Mouse (Mus musculus): ENCODE results near the gene Ccna2. TPM values are rescaled to one million over a fixed set of nuclear protein-coding genes. Genes with fewer than 3 reads are reported as not detected.
"Not testable (repeated sequence)": the region's sequence is repeated elsewhere in the genome, so short reads cannot be mapped to it uniquely, and the experiment has no call there.

Ccna2 gene
- polyA plus RNA-seq (2016; fragmentation: Nextera tagmentation; extraction: Ambion mirVana) = 171 and 188 TPM in 2 replicates

DNA sequence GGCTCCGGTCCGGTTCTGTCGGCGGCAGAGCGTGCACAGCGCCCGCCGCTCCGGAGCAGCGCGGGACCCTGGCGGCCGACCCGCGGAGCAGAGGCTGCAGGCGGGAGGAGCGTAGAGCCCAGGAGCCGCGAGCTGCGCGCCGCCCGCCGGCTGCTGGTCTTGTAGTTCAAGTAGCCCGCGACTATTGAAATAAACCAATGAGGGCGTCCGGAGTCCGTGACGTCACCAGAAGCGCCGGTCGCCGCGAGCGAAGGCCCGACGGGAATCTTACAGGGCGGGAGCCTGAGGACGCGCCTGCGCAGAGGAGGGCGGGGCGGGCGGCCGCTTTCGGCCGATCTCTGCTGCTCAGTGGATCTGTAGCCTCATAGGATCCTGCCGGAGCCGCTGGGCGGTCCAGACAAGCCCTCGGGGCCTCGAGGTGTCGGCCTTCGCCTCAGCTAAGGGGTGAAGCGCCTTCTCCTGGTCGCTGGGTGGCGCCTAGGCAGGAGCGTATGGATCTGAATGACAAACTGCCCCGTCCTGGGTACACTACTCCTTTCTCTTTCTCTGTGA, at the start of gene Ccna2:
Ccna2 (minus strand) TSS at position 324 of the 552 bp plus-strand sequence.
- under 1% methylated on average over 60 of the region's 60 CpGs for WGBS
- H3K4me2 ChIP-seq (replicated peaks) = peak within 1 kb of the TSS; percentile 80
- peak within 1 kb of the TSS; percentile 86 for H3K27ac ChIP-seq
- peaks cover 29% of the 10 kb centered on the region for H3K36me3 ChIP-seq
- peaks cover 17% of the 10 kb centered on the region for H3K4me1 ChIP-seq
- H3K9me3 ChIP-seq = no peaks in the 10 kb centered on the region
- no peaks in the 10 kb centered on the region for H3K27me3 ChIP-seq
- ATAC-seq (ENCODE audit: insufficient number of reproducible peaks, insufficient read depth, low FRiP score, low TSS enrichment) = peak; percentile 100
- peak within 1 kb of the TSS; percentile 92 for H3K4me3 ChIP-seq
- peak within 1 kb of the TSS; percentile 79 for H3K9ac ChIP-seq

DNA sequence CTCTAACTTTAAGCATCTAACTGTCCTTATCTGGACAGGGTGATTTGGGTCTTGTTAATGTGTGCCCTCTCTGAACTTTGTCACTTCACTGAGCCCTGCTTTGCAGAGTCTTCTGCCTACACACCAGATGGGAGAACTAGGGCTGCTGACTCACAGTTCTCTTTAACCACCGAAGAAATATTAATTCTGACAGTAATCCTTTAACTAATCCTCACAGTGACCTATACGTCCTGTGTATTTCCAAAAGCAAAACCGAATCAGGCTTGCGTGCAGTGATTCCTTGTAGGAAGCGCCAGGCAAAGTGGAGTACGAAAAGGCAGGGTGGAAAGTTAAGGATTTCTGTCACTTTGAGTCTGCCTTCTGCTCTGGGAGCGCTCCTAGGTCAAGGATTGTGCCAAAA, 46.2 kb upstream of the Ccna2 start:
- Histone ChIP-seq H3K36me3 (no peaks in the 10 kb centered on the region), H3K4me3 (no peak overlapping the region), H3K27me3 (no peaks in the 10 kb centered on the region), H3K4me2 (replicated peaks) (no peak overlapping the region), H3K9me3 (no peaks in the 10 kb centered on the region), H3K9ac (no peak overlapping the region), H3K4me1 (0 out of 2 replicates have a peak, but pooled peaks cover 2% of the 10 kb centered on the region), H3K27ac (no peak overlapping the region)
- no peak for ATAC-seq (ENCODE audit: insufficient number of reproducible peaks, insufficient read depth, low FRiP score, low TSS enrichment)
- 65% methylated on average over 7 of the region's 7 CpGs for WGBS

DNA sequence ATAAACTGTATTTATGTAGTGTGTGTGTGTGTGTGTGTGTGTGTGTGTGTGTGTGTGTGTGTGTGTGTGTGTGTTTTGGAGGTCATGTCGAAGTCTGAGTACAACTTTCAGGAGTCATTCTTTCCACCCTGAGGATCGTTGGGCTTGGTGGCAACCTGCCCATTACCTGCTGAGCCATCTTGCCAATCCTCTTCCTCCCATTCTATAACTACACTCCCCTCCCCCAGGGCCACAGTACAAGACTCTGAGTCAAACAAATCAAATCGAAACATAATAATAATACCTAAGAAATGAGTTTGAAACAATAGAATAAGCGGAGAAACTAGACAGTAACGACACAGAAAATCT, 41.9 kb upstream of the Ccna2 start:
- Histone ChIP-seq H3K4me1 (0 out of 2 replicates have a peak, but pooled peaks cover 6% of the 10 kb centered on the region), H3K4me3 (peak overlapping the region; percentile 72; the same call in 1 of the 2 replicates), H3K4me2 (replicated peaks) (peak overlapping the region; percentile 59; the same call in 1 of the 2 replicates), H3K9ac (no peak overlapping the region), H3K9me3 (no peaks in the 10 kb centered on the region), H3K36me3 (no peaks in the 10 kb centered on the region), H3K27ac (no peak overlapping the region), H3K27me3 (no peaks in the 10 kb centered on the region)
- WGBS = 77% methylated on average over 5 of the region's 5 CpGs
- no peak for ATAC-seq (ENCODE audit: insufficient number of reproducible peaks, insufficient read depth, low FRiP score, low TSS enrichment)

DNA sequence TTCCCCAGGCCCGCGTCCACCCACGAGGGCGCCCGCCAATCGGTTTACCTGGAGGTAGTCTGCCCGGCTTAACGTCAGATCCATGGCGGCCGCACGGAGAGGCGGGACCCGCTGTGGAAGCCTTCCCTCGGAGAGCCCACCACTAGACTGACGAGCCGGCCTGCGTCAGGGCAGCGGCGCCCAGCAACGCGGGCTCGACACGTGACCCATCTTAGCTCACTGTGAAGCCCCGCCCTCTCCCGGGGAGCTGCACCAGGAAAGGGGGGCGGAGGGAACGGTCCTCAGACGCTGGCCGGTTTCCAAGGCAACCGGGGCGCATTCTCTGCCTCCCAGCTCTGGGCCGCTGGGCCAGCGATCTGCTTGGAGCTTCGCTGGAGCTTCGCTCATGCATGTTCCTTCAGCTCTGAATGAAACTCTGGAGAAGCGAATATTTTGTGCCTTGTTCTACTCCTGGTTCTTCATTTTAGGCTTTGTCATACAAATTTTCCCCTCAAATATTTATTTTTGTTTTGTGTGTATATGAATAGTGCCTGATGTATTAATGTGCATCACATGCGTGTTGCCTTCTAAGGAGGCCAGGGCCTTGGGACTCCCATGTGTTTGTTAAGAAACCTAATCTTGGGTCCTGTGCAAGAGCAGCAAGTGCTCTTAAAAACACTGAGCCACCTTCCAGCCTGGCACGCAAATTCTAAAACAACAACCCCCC, 41.4 kb upstream of the Ccna2 start, which contains the start of gene Bbs7:
Bbs7 (minus strand) TSS at position 276 of the 706 bp plus-strand sequence.
- Histone ChIP-seq H3K9ac (peak within 1 kb of the TSS; percentile 73), H3K4me1 (0 out of 2 replicates have a peak, but pooled peaks cover 6% of the 10 kb centered on the region), H3K4me2 (replicated peaks) (peak within 1 kb of the TSS; percentile 59), H3K27ac (no peak within 1 kb of the TSS), H3K4me3 (peak within 1 kb of the TSS; percentile 72), H3K27me3 (no peaks in the 10 kb centered on the region), H3K9me3 (no peaks in the 10 kb centered on the region), H3K36me3 (no peaks in the 10 kb centered on the region)
- ATAC-seq (ENCODE audit: insufficient number of reproducible peaks, insufficient read depth, low FRiP score, low TSS enrichment) = peak; percentile 99
- 5% methylated on average over 33 of the region's 38 CpGs for WGBS

DNA sequence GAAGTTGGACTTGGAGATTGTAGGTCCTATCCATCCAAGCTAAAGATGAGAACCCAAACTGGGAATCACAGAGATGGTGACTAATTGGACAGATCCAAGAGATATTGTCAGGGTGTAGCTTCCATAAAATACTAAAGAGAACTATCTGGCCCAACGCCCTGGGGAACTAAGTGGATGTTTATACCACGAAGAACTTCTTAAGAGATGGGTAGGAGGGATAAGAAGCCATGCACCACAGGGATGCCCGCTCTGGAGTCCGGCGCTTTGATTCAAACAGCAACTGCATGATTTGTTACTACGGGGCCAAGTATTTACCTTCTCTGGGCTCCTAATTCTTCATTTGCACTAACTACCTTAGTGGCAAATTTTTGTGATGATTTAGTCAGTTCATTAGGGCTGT, 40.7 kb upstream of the Ccna2 start:
- ATAC-seq (ENCODE audit: insufficient number of reproducible peaks, insufficient read depth, low FRiP score, low TSS enrichment) = no peak
- Histone ChIP-seq H3K4me2 (replicated peaks) (peak overlapping the region; percentile 59), H3K9me3 (no peaks in the 10 kb centered on the region), H3K4me1 (0 out of 2 replicates have a peak, but pooled peaks cover 6% of the 10 kb centered on the region), H3K9ac (peak overlapping the region; percentile 73), H3K4me3 (peak overlapping the region; percentile 72), H3K27me3 (no peaks in the 10 kb centered on the region), H3K36me3 (no peaks in the 10 kb centered on the region), H3K27ac (no peak overlapping the region)
- 5% methylated on average over 6 of the region's 6 CpGs for WGBS

DNA sequence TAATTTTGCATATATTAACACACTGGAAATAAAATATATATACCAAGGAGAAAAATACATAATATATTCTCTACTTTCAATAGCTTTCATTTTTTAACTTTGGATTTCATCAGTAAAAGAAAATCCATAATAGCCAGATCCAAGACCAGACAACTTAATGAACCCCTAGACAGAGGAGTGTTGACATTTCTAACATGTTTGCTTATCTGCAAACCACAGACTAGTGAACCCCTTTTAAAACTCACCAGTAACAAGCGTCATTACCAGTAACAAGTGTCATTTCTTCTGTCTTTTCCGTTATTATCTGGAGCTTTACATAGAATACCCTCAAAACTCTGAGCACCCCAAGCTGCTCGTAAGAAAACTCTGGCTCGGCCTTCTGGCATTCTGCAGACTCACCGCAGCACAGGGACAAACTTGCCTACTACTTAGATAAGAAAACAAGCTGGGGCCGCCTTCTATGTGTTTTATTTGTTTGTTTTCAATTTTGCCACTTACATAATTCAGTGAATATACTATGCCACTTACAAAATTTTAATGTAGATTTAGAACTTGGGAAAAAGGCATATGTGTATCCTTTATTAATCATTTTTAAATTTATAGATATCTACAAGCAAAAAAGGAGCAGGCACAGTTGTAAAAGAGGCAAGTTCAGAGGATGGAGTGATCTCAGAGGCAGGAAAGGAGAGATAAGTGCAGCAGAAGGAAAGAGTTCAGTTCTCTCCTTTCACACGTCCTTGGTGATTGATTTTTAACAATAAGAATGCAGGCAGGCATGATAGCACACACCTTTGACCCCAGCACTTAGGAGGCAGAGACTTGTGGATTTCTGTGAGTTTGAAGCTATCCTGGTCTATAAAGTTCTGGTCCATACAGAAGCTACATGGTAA, 34.2 kb upstream of the Ccna2 start:
- Histone ChIP-seq H3K9ac (no peak overlapping the region), H3K36me3 (peaks cover 5% of the 10 kb centered on the region), H3K4me3 (no peak overlapping the region), H3K4me1 (no peaks in the 10 kb centered on the region), H3K27ac (no peak overlapping the region), H3K4me2 (replicated peaks) (no peak overlapping the region), H3K9me3 (no peaks in the 10 kb centered on the region), H3K27me3 (no peaks in the 10 kb centered on the region)
- no peak for ATAC-seq (ENCODE audit: insufficient number of reproducible peaks, insufficient read depth, low FRiP score, low TSS enrichment)
- 82% methylated on average over 7 of the region's 7 CpGs for WGBS

DNA sequence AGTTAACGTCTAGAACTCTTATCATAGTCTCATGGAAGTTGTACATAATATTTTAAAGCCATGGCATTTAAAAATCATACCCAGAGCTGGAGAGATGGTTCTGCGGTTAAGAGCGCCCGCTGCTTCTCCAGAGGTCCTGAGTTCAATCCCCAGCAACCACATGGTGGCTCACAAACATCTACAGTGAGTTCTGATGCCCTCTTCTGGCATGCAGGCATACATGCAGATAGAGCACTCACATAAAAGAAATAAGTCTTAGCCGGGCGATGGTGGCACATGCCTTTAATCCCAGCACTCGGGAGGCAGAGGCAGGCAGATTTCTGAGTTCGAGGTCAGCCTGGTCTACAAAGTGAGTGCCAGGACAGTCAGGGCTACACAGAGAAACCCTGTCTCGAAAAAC, 27.8 kb upstream of the Ccna2 start:
- H3K9ac ChIP-seq; H3K4me3 ChIP-seq; H3K27me3 ChIP-seq; H3K4me2 ChIP-seq (replicated peaks); H3K36me3 ChIP-seq; ATAC-seq (ENCODE audit: insufficient number of reproducible peaks, insufficient read depth, low FRiP score, low TSS enrichment); H3K27ac ChIP-seq; H3K4me1 ChIP-seq; H3K9me3 ChIP-seq: not testable (repeated sequence)
- 92% methylated on average over 8 of the region's 9 CpGs for WGBS

DNA sequence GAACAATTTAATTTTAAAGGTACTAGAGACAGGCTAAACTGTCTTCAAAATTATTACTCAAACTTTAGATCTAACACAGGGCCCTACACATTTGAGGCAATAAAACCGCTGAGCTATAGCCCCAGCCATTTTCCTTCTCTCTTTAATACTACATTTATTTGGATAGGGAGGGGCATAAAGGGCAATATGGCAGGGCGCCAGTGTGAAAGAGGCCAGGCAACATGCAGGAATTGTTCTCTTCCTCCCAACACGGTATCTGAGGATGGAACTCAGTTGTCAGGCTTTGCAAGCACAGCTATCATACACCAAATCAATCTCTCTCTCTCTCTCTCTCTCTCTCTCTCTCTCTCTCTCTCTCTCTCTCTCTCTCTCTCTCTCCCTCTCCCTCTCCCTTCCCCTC, 26.9 kb upstream of the Ccna2 start:
- Histone ChIP-seq H3K4me3 (no peak overlapping the region), H3K9me3 (no peaks in the 10 kb centered on the region), H3K36me3 (peaks cover 5% of the 10 kb centered on the region), H3K4me1 (no peaks in the 10 kb centered on the region), H3K27me3 (no peaks in the 10 kb centered on the region), H3K9ac (no peak overlapping the region), H3K4me2 (replicated peaks) (no peak overlapping the region), H3K27ac (no peak overlapping the region)
- ATAC-seq (ENCODE audit: insufficient number of reproducible peaks, insufficient read depth, low FRiP score, low TSS enrichment) = no peak
- 83% methylated on average over 3 of the region's 3 CpGs for WGBS

DNA sequence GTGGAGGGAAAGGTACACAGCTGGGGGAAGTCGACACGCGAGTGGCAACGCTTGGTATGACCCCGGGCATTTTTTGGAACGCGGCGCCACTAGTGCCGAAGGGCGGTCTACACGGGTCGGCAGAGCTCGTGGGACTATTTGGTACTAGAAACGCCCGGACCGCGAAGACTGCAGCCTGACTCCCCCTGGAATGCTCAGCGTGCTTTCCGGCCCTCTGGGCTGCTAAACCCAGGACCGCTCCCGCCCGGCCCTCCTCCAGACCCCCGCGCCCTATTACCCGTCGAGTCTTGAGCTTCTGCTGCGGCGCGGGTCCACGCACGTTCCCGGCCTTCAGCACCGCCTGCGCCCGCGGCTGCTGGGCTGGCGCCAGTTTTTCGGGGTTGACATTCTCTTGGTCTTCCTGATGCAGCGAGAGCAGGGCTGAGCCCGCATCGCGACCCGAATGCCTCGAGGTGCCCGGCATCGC, 556 bp downstream of the Ccna2 start:
- 1% methylated on average over 46 of the region's 46 CpGs for WGBS

DNA sequence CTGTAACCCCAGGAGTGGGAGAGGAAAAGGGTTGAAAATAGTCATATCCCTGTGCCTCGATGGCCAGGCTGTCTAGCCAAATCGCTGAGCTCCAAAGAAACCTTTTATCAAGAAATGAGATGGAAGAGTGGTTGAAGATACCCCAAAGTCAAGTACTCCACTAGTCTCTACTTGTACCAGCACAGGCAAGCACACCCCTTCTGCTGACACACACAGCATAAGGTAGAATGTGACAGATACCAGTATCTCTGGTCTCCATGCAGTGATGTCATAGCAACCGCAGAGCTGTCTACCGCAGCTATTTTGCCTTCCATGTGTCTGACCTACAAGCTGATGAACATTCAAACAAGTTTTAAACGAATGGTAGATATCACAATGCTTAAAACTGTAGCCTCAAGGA, 2.1 kb downstream of the Ccna2 start:
- Histone ChIP-seq H3K9me3 (no peaks in the 10 kb centered on the region), H3K4me1 (peaks cover 17% of the 10 kb centered on the region), H3K27ac (no peak overlapping the region), H3K4me2 (replicated peaks) (peak overlapping the region; percentile 80), H3K36me3 (peaks cover 45% of the 10 kb centered on the region), H3K4me3 (peak overlapping the region; percentile 92), H3K27me3 (no peaks in the 10 kb centered on the region), H3K9ac (peak overlapping the region; percentile 79; the same call in 1 of the 2 replicates)
- 88% methylated on average over 5 of the region's 5 CpGs for WGBS
- ATAC-seq (ENCODE audit: insufficient number of reproducible peaks, insufficient read depth, low FRiP score, low TSS enrichment) = no peak

More for the DNA sequence above, 556 bp downstream of the Ccna2 start:
- Histone ChIP-seq H3K4me2 (replicated peaks) (peak overlapping the region; percentile 80), H3K36me3 (peaks cover 34% of the 10 kb centered on the region), H3K9me3 (no peaks in the 10 kb centered on the region), H3K4me1 (peaks cover 17% of the 10 kb centered on the region), H3K4me3 (peak overlapping the region; percentile 92), H3K9ac (peak overlapping the region; percentile 79), H3K27ac (peak overlapping the region; percentile 86), H3K27me3 (no peaks in the 10 kb centered on the region)
- ATAC-seq (ENCODE audit: insufficient number of reproducible peaks, insufficient read depth, low FRiP score, low TSS enrichment) = peak; percentile 28

DNA sequence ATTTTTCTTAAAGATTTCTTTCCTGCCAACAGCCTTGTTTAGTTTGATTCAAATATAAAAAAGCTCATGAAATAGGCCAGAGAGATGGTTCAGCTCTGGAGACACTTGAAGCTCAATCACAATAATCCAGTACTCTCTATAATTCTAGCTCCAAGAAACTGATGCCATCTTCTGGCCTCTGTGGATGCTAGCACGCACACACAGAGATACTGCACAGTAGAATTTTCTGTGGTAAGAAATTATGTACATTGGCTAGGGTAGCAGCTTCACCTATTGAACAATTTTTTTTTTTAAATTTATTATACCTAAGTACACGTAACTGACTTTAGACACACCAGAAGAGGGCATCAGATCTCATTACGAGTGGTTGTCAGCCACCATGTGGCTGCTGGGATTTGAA, 8.3 kb downstream of the Ccna2 start:
- Histone ChIP-seq H3K36me3 (peaks cover 80% of the 10 kb centered on the region), H3K9ac (no peak overlapping the region), H3K9me3 (no peaks in the 10 kb centered on the region), H3K4me2 (replicated peaks) (no peak overlapping the region), H3K4me3 (no peak overlapping the region), H3K4me1 (no peaks in the 10 kb centered on the region), H3K27ac (no peak overlapping the region), H3K27me3 (no peaks in the 10 kb centered on the region)
- no peak for ATAC-seq (ENCODE audit: insufficient number of reproducible peaks, insufficient read depth, low FRiP score, low TSS enrichment)
- 93% methylated on average over 3 of the region's 3 CpGs for WGBS

All from embryonic facial prominence, embryonic 12.5 days (tissue).